Mouse (Mus musculus) lung, adult 2 months (tissue): ENCODE measurements at regions not wholly inside any gene's neighbourhood (a gene's known extent, or its start where the extent isn't known, plus 50 kb on each side); places are given as distances from the start of the nearest gene placed in this dataset.

Experiments
- CTCF ChIP-seq: fragments of 200-500 bp; IDR thresholded peaks from 2 replicates; pipeline ENCODE4 v1.5.1; 2011; ENCODE audit warnings: mild to moderate bottlenecking, low read length, control low read depth; ENCODE audit not compliant: insufficient read depth
- POLR2A ChIP-seq: fragments of 200-500 bp; IDR thresholded peaks from 2 replicates; pipeline ENCODE4 v1.6.1; 2011; ENCODE audit warnings: low read depth, mild to moderate bottlenecking, control low read depth, low read length, borderline replicate concordance; ENCODE audit errors: extremely low read depth

DNA sequence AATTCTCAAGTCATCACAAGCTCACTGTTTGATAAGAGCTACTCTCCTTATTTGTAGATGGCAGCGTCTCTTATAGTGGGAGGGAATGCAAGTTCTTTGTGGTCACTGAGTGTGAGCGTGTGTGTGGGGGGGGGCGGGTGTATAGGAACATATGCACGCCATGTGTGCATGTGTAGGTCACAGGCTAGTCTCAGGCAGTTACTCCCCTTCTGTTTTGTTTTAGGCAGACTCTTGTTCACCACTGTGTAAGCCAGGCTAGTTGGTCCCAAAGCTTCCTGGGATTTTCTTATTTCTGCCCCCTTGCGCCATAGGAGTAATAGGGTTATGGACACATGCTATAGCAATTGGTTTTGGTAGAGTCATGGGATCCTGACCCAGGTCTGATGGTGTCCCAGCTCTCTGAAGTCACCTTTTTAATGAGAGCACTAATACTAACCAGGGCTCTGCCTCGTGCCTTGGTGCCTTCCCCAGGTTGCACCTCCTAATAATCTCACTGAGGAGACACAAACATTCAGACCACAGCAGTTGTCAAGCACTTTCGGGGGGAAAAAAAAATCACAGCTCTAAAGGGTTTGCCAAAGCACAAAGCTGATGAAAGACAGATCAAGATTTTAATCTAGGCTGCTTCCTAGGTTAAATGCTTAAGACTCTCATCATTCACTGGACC, 60.9 kb downstream of the Gm4791 start:
- TF ChIP-seq CTCF (no peak), POLR2A (no peak)
